ENCODE assay signal across 9 mouse cellular contexts in genomic region chr6:64683974-64684373, GRCm38 (mm10). TPM values are rescaled to one million over a fixed set of nuclear protein-coding genes. Genes with fewer than 3 reads are reported as not detected.
DNase-seq lines count a peak whose midpoint lies in the region; ATAC-seq and TF ChIP-seq lines count a peak whose summit lies in the region.
"Had no signal": no experiment of that assay in that cellular context is flagged by ENCODE, and none has a peak within 500 bp of the region (broad histone marks: within the 10 kb centered on the region; RNA-seq: fewer than 3 reads in every experiment).

No protein-coding gene starts in this region.

- peak; percentile 64 for ATAC-seq in forebrain, embryonic 11.5 days (replicated peaks; ENCODE audit: low FRiP score)

- no peak overlapping the region for H3K27ac ChIP-seq in forebrain, embryonic 11.5 days (ENCODE audit: low read depth, low read length)
- no peak overlapping the region for H3K27ac ChIP-seq in testis, adult 2 months (ENCODE audit: control insufficient read depth, insufficient read depth, low read depth, low read length)
- no peak overlapping the region for H3K27ac ChIP-seq in heart, embryonic 10.5 days
- H3K27ac ChIP-seq: limb, embryonic 15.5 days had no signal

- 33% methylated on average over 9 of the region's 9 CpGs for WGBS in forebrain, embryonic 11.5 days
- 31% methylated on average over 9 of the region's 9 CpGs for WGBS in heart, embryonic 10.5 days

- peak; percentile 30 to 63 for DNase-seq in layer of hippocampus, adult 18-20 months (ENCODE audit: low spot score in 2 of 2)
- no peak for DNase-seq in layer of hippocampus, adult 9-10 months (ENCODE audit: low spot score)
- DNase-seq in adrenal gland, postnatal 14 days: peak; percentile 55
- peak; percentile 66 for DNase-seq in forebrain, embryonic 11.5 days (ENCODE audit: low spot score)
- DNase-seq in kidney, postnatal 4 days: peak; percentile 57 to 58
- DNase-seq in lung, postnatal 36 days: peak; percentile 30
- DNase-seq in heart, embryonic 10.5 days (ENCODE audit: low spot score): no peak

- H3K4me1 ChIP-seq in forebrain, embryonic 11.5 days (replicated peaks; ENCODE audit: control insufficient read depth, insufficient read depth, low read length): no peaks in the 10 kb centered on the region; the same call in 1 of the 2 replicates
- no peaks in the 10 kb centered on the region for H3K4me1 ChIP-seq in testis, adult 2 months (ENCODE audit: control insufficient read depth, insufficient read depth, low read length)
- 0 out of 2 replicates have a peak, but pooled peaks cover 4% of the 10 kb centered on the region for H3K4me1 ChIP-seq in heart, embryonic 10.5 days

- peak; percentile 51; the same call in 1 of the 2 replicates for TF ChIP-seq CTCF in testis, adult 2 months (IDR thresholded peaks at IDR 0.05; ENCODE audit: control insufficient read depth, insufficient read depth, insufficient replicate concordance, low read depth, low read length)

- H3K9me3 ChIP-seq in forebrain, embryonic 11.5 days (ENCODE audit: control insufficient read depth, low read length): no peaks in the 10 kb centered on the region
- H3K9me3 ChIP-seq in heart, embryonic 10.5 days: no peaks in the 10 kb centered on the region
- H3K9me3 ChIP-seq: limb, embryonic 15.5 days had no signal

- no peaks in the 10 kb centered on the region for H3K27me3 ChIP-seq in forebrain, embryonic 11.5 days (ENCODE audit: control insufficient read depth, insufficient read depth, low read length)
- no peaks in the 10 kb centered on the region for H3K27me3 ChIP-seq in testis, adult 2 months (ENCODE audit: control insufficient read depth, insufficient read depth, low read length)
- peaks cover 20% of the 10 kb centered on the region; the same call in 1 of the 2 replicates for H3K27me3 ChIP-seq in heart, embryonic 10.5 days (ENCODE audit: insufficient read depth, poor library complexity, severe bottlenecking)

- H3K4me3 ChIP-seq in forebrain, embryonic 11.5 days (ENCODE audit: low read depth, low read length): no peak overlapping the region
- H3K4me3 ChIP-seq in testis, adult 2 months (ENCODE audit: control insufficient read depth, low read depth, low read length): no peak overlapping the region
- H3K4me3 ChIP-seq in heart, embryonic 10.5 days: no peak overlapping the region
- H3K4me3 ChIP-seq: limb, embryonic 15.5 days had no signal

- H3K36me3 ChIP-seq in forebrain, embryonic 11.5 days (ENCODE audit: control insufficient read depth, insufficient read depth, low read length): no peaks in the 10 kb centered on the region
- H3K36me3 ChIP-seq in testis, adult 2 months (ENCODE audit: control insufficient read depth, insufficient read depth, low read length): no peaks in the 10 kb centered on the region
- H3K36me3 ChIP-seq in heart, embryonic 10.5 days: no peaks in the 10 kb centered on the region
- H3K36me3 ChIP-seq: limb, embryonic 15.5 days had no signal

- H3K4me2 ChIP-seq in forebrain, embryonic 11.5 days (ENCODE audit: low read depth, low read length, severe bottlenecking): no peak overlapping the region
- H3K4me2 ChIP-seq: limb, embryonic 15.5 days had no signal

- no peak for TF ChIP-seq POLR2A in testis, adult 2 months (IDR thresholded peaks at IDR 0.05; ENCODE audit: control insufficient read depth, low read depth, low read length)

- H3K9ac ChIP-seq in forebrain, embryonic 11.5 days (ENCODE audit: low read length): no peak overlapping the region
- H3K9ac ChIP-seq: limb, embryonic 15.5 days had no signal

RNA-seq across cellular contexts. Expression of gene Atoh1, which starts 45.0 kb away (rescaled TPM):
- total RNA-seq in layer of hippocampus, adult 18-20 months (2021): not detected
- 0.23 TPM in 1 of 2 replicates, not detected in the other for total RNA-seq in adrenal gland, postnatal 14 days (2021)
- polyA plus RNA-seq in forebrain, embryonic 11.5 days (2014; fragmentation: Nextera tagmentation; extraction: Ambion mirVana): not detected in 2 replicates
- polyA plus RNA-seq in testis, adult 2 months (2012; rRNA removed): not detected in 2 replicates
- polyA plus RNA-seq in heart, embryonic 10.5 days (2016; fragmentation: Nextera tagmentation; extraction: Ambion mirVana): not detected in 2 replicates

Comparison
In these comparisons a context has a peak if more than half of its experiments do, and no peak if none do; other contexts are left out.
1. DNase-seq: peak in layer of hippocampus, adult 18-20 months (2 of 2), adrenal gland, postnatal 14 days (single experiment), forebrain, embryonic 11.5 days (single experiment), kidney, postnatal 4 days (2 of 2) and lung, postnatal 36 days (single experiment); none in layer of hippocampus, adult 9-10 months (single experiment) and heart, embryonic 10.5 days (single experiment).